Mouse (Mus musculus) liver, embryonic 15.5 days (tissue): ENCODE measurements around the gene Gjb3. TPM values are rescaled to one million over a fixed set of nuclear protein-coding genes. Genes with fewer than 3 reads are reported as not detected.

ENCODE experiments used
- ATAC-seq: fragments of 200-750 bp; cut with Nextera tagmentation; 2 replicates; pipeline ENCODE4 v1.8.0; 2017; ENCODE audit warnings: moderate number of reproducible peaks, mild to moderate bottlenecking, moderate library complexity; ENCODE audit not compliant: insufficient read depth
- H3K27ac ChIP-seq: fragments of 300-500 bp; sonication (generic); replicated peaks from 2 replicates; pipeline ENCODE4 v1.5.1; 2015; ENCODE audit warnings: mild to moderate bottlenecking, inconsistent platforms
- H3K27me3 ChIP-seq: fragments of 300-500 bp; sonication (generic); 2 replicates; pipeline ENCODE4 v1.6.1; 2015; ENCODE audit warnings: mild to moderate bottlenecking, inconsistent platforms
- H3K36me3 ChIP-seq: fragments of 300-500 bp; sonication (generic); replicated peaks from 2 replicates; pipeline ENCODE4 v1.6.1; 2015; ENCODE audit warnings: moderate library complexity, mild to moderate bottlenecking, inconsistent platforms
- H3K4me1 ChIP-seq: fragments of 300-500 bp; sonication (generic); replicated peaks from 2 replicates; pipeline ENCODE4 v1.6.1; 2015; ENCODE audit warnings: inconsistent platforms
- H3K4me2 ChIP-seq: fragments of 300-500 bp; sonication (generic); 2 replicates; pipeline ENCODE4 v1.6.1; 2015; ENCODE audit warnings: moderate library complexity, mild to moderate bottlenecking, inconsistent platforms
- H3K4me3 ChIP-seq: fragments of 300-500 bp; sonication (generic); replicated peaks from 2 replicates; pipeline ENCODE4 v1.5.1; 2015; ENCODE audit warnings: mild to moderate bottlenecking, inconsistent platforms
- H3K9ac ChIP-seq: fragments of 300-500 bp; sonication (generic); 2 replicates; pipeline ENCODE4 v1.6.1; 2015; ENCODE audit warnings: moderate library complexity, mild to moderate bottlenecking, inconsistent platforms
- H3K9me3 ChIP-seq: fragments of 300-500 bp; sonication (generic); replicated peaks from 2 replicates; pipeline ENCODE4 v1.6.1; 2016; ENCODE audit warnings: inconsistent platforms
- WGBS: fragments of 180-500 bp; shearing (Covaris S2); methylation state at CpG from one replicate; pipeline ENCODE4 v1.1.7; 2015; ENCODE audit warnings: mixed read lengths; ENCODE audit not compliant: insufficient replicate concordance; 5-methylcytosine and 5-hydroxymethylcytosine counted together
- polyA plus RNA-seq: library from polyadenylated mRNA; unstranded; fragments of >200 nt; fragmentation: Nextera tagmentation; extraction: Ambion mirVana; gene quantifications from 2 replicates; pipeline ENCODE4 v1.2.1, GENCODE M21; 2015

Gjb3 gene
- 0.18 and 0.24 TPM in 2 replicates for polyA plus RNA-seq

DNA sequence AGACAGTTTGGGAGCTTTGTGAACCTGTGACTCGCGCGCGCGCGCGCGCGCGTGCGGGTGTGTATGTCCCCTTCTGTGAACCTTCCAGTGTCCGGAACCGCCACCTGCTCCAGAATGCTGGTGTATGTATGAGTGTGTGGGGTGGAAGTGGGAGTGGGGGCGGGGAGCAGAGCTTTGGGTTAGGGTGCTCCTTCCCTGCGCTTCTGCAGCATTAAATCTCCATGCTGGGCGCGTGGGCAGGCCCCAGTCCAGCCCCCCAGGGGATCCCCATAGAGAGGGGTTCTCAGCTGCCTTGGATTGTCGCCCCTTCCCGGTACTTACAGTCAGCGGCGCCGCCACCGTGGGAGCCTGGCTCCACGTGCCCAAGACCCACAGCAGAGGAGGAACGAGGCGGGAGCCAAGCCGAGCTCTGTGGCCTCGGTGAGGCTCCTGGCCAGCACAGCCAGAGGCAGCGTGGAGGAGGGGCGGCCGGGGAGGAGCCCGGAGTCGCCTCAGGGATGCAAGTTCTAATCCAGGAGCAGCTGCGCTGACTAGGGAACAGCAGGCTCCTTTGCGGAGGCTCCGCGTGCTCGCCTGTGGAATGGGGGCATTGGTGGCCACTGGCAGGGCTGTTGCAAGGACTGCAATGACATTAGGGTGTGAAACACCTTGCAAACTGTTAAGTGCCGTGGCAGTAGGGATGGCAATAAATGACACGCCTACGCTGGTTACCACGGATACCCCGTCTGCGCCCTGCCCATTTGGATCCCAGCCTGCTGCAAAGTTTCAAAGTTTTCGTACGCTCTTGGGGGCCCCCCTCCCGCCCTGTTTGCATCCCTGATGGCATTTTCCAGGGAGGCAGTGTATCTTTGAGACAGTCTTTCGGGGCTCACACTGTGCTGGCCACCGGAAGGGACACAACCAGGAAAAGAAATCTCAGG, at the start of gene Gjb3:
Gene Gjb3 (minus strand): TSS at position 664 of the 920 bp plus-strand sequence.
- Histone ChIP-seq H3K4me2 (peak within 1 kb of the TSS; percentile 23), H3K27ac (no peak within 1 kb of the TSS), H3K4me1 (0 out of 2 replicates have a peak, but pooled peaks cover 4% of the 10 kb centered on the region), H3K9ac (no peak within 1 kb of the TSS), H3K9me3 (no peaks in the 10 kb centered on the region), H3K27me3 (peaks cover 45% of the 10 kb centered on the region), H3K4me3 (no peak within 1 kb of the TSS), H3K36me3 (no peaks in the 10 kb centered on the region)
- no peak for ATAC-seq
- WGBS: 4% methylated on average over 49 of the region's 49 CpGs

DNA sequence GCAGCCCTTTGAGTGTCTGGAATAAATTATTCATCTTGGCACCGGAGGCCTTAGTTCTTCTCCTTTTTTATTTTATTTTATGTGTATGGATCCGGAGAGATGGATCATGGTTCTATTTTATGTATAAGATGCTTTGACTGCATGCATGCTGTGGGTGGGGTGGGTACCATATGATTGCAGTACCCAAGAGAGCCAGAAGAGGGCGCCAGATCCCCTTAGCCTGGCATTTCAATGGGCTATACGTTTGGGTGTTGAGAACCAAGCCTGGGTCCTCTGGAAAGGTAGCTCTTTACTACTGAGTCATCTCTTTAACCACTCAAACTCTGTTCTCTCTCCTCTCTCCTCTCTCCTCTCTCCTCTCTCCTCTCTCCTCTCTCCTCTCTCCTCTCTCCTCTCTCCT, 46.7 kb upstream of the Gjb3 start:
- H3K9me3 ChIP-seq: no peaks in the 10 kb centered on the region
- no peaks in the 10 kb centered on the region for H3K4me1 ChIP-seq
- H3K36me3 ChIP-seq: no peaks in the 10 kb centered on the region
- no peak overlapping the region for H3K4me2 ChIP-seq
- no peaks in the 10 kb centered on the region for H3K27me3 ChIP-seq
- no peak overlapping the region for H3K27ac ChIP-seq
- no peak overlapping the region for H3K4me3 ChIP-seq
- ATAC-seq: no peak
- 20% methylated on average over 4 of the region's 4 CpGs for WGBS
- no peak overlapping the region for H3K9ac ChIP-seq

GRCm38 (mm10) chr4:127375541-127376177, 45.0 kb upstream of the Gjb3 start:
- Histone ChIP-seq H3K9me3 (no peaks in the 10 kb centered on the region), H3K27me3 (no peaks in the 10 kb centered on the region), H3K4me1 (no peaks in the 10 kb centered on the region), H3K4me3 (no peak overlapping the region), H3K36me3 (no peaks in the 10 kb centered on the region), H3K4me2 (no peak overlapping the region), H3K9ac (no peak overlapping the region), H3K27ac (no peak overlapping the region)
- no peak for ATAC-seq
- WGBS: 71% methylated on average over 17 of the region's 17 CpGs

GRCm38 (mm10) chr4:127374645-127375044, 44.0 kb upstream of the Gjb3 start:
- H3K27me3 ChIP-seq: no peaks in the 10 kb centered on the region
- H3K27ac ChIP-seq: no peak overlapping the region
- H3K4me1 ChIP-seq: no peaks in the 10 kb centered on the region
- no peaks in the 10 kb centered on the region for H3K9me3 ChIP-seq
- no peak overlapping the region for H3K9ac ChIP-seq
- H3K36me3 ChIP-seq: no peaks in the 10 kb centered on the region
- H3K4me2 ChIP-seq: no peak overlapping the region
- no peak for ATAC-seq
- 56% methylated on average over 4 of the region's 4 CpGs for WGBS
- H3K4me3 ChIP-seq: no peak overlapping the region

- no peak for ATAC-seq
- WGBS: 66% methylated on average over 8 of the region's 8 CpGs
Observed at GRCm38 (mm10) chr4:127373491-127373890, 42.8 kb upstream of the Gjb3 start.

GRCm38 (mm10) chr4:127371546-127371945, 40.9 kb upstream of the Gjb3 start:
- 53% methylated on average over 5 of the region's 5 CpGs for whole genome bisulfite sequencing

More at GRCm38 (mm10) chr4:127373491-127373890, 42.8 kb upstream of the Gjb3 start:
- Histone ChIP-seq H3K4me3 (no peak overlapping the region), H3K9ac (no peak overlapping the region), H3K4me2 (no peak overlapping the region), H3K27ac (no peak overlapping the region), H3K27me3 (no peaks in the 10 kb centered on the region), H3K36me3 (no peaks in the 10 kb centered on the region), H3K9me3 (no peaks in the 10 kb centered on the region), H3K4me1 (no peaks in the 10 kb centered on the region)

GRCm38 (mm10) chr4:127370447-127370846, 39.8 kb upstream of the Gjb3 start:
- 35% methylated on average over 2 of the region's 2 CpGs for WGBS
- Histone ChIP-seq H3K9ac (no peak overlapping the region), H3K27me3 (no peaks in the 10 kb centered on the region), H3K27ac (no peak overlapping the region), H3K9me3 (no peaks in the 10 kb centered on the region), H3K4me3 (no peak overlapping the region), H3K4me2 (no peak overlapping the region), H3K4me1 (no peaks in the 10 kb centered on the region), H3K36me3 (no peaks in the 10 kb centered on the region)
- ATAC-seq: no peak

More at GRCm38 (mm10) chr4:127371546-127371945, 40.9 kb upstream of the Gjb3 start:
- no peaks in the 10 kb centered on the region for H3K27me3 ChIP-seq
- H3K4me2 ChIP-seq: no peak overlapping the region
- no peaks in the 10 kb centered on the region for H3K36me3 ChIP-seq
- no peaks in the 10 kb centered on the region for H3K9me3 ChIP-seq
- no peaks in the 10 kb centered on the region for H3K4me1 ChIP-seq
- H3K27ac ChIP-seq: no peak overlapping the region
- no peak overlapping the region for H3K9ac ChIP-seq
- no peak overlapping the region for H3K4me3 ChIP-seq
- no peak for ATAC-seq

GRCm38 (mm10) chr4:127368379-127368973, 37.8 kb upstream of the Gjb3 start:
- Histone ChIP-seq H3K36me3 (no peaks in the 10 kb centered on the region), H3K27ac (no peak overlapping the region), H3K4me1 (no peaks in the 10 kb centered on the region), H3K4me2 (no peak overlapping the region), H3K4me3 (no peak overlapping the region), H3K9me3 (no peaks in the 10 kb centered on the region), H3K27me3 (no peaks in the 10 kb centered on the region), H3K9ac (no peak overlapping the region)
- 26% methylated on average over 13 of the region's 13 CpGs for WGBS
- ATAC-seq: no peak

- H3K4me2 ChIP-seq: no peak overlapping the region
- no peak overlapping the region for H3K27ac ChIP-seq
- H3K9me3 ChIP-seq: no peaks in the 10 kb centered on the region
- no peaks in the 10 kb centered on the region for H3K27me3 ChIP-seq
- no peak for ATAC-seq
- H3K36me3 ChIP-seq: no peaks in the 10 kb centered on the region
- no peak overlapping the region for H3K9ac ChIP-seq
- H3K4me3 ChIP-seq: no peak overlapping the region
- H3K4me1 ChIP-seq: no peaks in the 10 kb centered on the region
- 39% methylated on average over 4 of the region's 4 CpGs for WGBS
Observed at GRCm38 (mm10) chr4:127365834-127366233, 35.2 kb upstream of the Gjb3 start.

GRCm38 (mm10) chr4:127365433-127365832, 34.8 kb upstream of the Gjb3 start:
- H3K36me3 ChIP-seq: no peaks in the 10 kb centered on the region
- no peak overlapping the region for H3K4me2 ChIP-seq
- WGBS: 41% methylated on average over 5 of the region's 5 CpGs
- H3K9ac ChIP-seq: no peak overlapping the region
- no peaks in the 10 kb centered on the region for H3K9me3 ChIP-seq
- no peak overlapping the region for H3K4me3 ChIP-seq
- no peaks in the 10 kb centered on the region for H3K4me1 ChIP-seq
- no peaks in the 10 kb centered on the region for H3K27me3 ChIP-seq
- no peak for ATAC-seq
- no peak overlapping the region for H3K27ac ChIP-seq

DNA sequence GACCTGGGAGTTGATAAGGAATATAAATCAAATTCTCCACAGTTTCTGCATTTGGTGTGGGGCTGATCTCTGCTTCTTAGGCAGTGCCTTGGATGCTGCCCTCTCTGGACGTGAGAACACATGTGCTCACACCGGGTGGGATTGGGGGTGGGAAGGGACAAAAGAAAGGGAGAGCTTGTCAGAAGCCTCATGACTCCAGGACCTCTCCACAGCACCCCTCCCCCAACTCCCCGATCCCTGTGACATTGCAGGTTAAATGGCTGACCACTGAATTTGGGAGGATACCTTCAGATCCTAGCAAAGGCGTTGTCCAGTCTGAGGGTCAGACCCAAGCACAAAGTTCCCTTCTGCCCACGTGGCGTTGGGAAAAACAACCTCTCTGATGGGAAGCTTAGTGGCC, 33.8 kb upstream of the Gjb3 start:
- no peaks in the 10 kb centered on the region for H3K9me3 ChIP-seq
- H3K4me1 ChIP-seq: no peaks in the 10 kb centered on the region
- H3K36me3 ChIP-seq: no peaks in the 10 kb centered on the region
- no peak for ATAC-seq
- no peak overlapping the region for H3K4me2 ChIP-seq
- H3K9ac ChIP-seq: no peak overlapping the region
- H3K27me3 ChIP-seq: no peaks in the 10 kb centered on the region
- WGBS: 55% methylated on average over 6 of the region's 6 CpGs
- H3K4me3 ChIP-seq: no peak overlapping the region
- no peak overlapping the region for H3K27ac ChIP-seq
